Mouse (Mus musculus): Measurements from ENCODE around the gene Tsks.

DNA sequence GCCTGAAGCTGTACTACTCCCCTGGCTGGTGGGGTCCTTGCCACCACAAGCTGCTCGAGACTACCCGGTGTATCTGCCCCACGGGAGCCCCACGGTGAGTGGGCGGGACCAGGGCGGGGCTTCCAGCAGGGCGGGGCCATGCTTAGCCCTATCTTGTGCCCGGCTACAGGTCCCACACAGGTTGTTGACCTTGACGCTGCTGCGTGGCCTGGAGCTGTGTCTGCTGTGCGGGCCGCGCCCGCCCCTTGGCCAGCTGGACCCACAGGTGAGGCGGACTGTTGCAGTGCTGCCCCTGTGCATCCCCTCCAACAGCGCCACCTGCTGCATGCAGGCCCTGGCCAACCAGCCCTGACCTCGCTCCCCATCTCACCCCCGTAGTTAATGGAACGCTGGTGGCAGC, 44.4 kb upstream of the Tsks start:
- TF ChIP-seq POLR2A (IDR thresholded peaks at IDR 0.05; ENCODE audit: low read depth, low read length) (no peak), CTCF (IDR thresholded peaks at IDR 0.05; ENCODE audit: extremely low read depth, insufficient read depth, insufficient read length, insufficient replicate concordance) (no peak)

Measured in spleen, adult 2 months (tissue).